Mouse (Mus musculus) embryo, embryonic 10 days (tissue): ENCODE results near the gene Muc5ac.

Source experiments
- DNase-seq: peaks from one replicate; pipeline ENCODE4 v3.0.0-alpha.2; 2015; ENCODE audit warnings: low spot score

Muc5ac gene

GRCm38 (mm10) chr7:141836423-141836822, 47.7 kb downstream of the Muc5ac start:
- no peak for DNase-seq

GRCm38 (mm10) chr7:141838779-141839178, 50.0 kb downstream of the Muc5ac start, which contains the start of gene Muc5b:
Gene Muc5b (plus strand): TSS chr7:141839070.
- no peak for DNase-seq

DNA sequence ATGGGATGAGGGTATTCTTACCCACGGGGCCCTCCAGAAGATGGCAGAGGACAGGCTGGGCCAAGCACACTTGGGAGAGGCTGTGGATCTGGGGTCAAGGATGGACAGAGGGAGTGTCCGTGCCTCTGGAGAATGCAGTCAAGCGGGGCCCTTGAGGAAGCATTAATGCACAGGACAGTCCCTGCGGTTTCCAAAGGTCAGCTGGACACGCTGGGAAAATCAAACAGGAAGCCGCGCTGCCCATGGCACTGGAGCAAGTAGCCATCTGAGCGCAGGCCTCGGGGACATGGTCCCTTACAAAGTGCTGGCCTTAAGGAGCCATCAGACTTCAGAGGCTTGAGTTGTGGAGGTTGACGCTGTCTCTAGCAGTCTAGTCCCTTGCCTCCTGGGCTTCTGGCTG, 51.6 kb downstream of the Muc5ac start:
- no peak for DNase-seq

DNA sequence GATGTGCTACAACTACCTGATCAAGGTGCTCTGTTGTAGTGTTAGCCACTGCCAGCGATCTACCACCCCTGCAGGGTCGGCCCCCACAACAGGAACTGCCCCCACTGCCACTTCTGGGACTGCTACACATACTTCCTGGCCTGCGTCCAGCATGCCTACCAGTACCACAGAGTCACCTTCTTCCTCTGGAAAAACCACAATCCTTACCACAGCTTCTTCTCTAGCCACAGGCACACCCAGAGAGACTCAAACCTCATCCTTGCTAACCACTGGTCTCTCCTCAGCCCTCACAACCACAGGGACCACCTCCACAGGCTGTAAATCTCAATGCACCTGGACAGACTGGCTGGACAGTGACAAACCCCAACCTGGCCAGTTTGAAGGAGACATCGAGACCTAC, 72.3 kb downstream of the Muc5ac start:
- no peak for DNase-seq
